Mouse (Mus musculus): ENCODE measurements at regions not wholly inside any gene's neighbourhood (a gene's known extent, or its start where the extent isn't known, plus 50 kb on each side); places are given as distances from the start of the nearest gene placed in this dataset.

- no peaks in the 10 kb centered on the region for H3K27me3 ChIP-seq
- WGBS (ENCODE audit: insufficient replicate concordance), result 42% methylated on average over 10 of the region's 10 CpGs
- H3K4me1 ChIP-seq (replicated peaks), result no peaks in the 10 kb centered on the region
- no peak overlapping the region for H3K4me2 ChIP-seq
- H3K9me3 ChIP-seq (replicated peaks), result no peaks in the 10 kb centered on the region
- H3K4me3 ChIP-seq (replicated peaks), result no peak overlapping the region
- no peak overlapping the region for H3K9ac ChIP-seq
- H3K36me3 ChIP-seq (replicated peaks), result no peaks in the 10 kb centered on the region
- H3K27ac ChIP-seq (replicated peaks), result no peak overlapping the region
- no peak for ATAC-seq (ENCODE audit: insufficient read depth)
These were observed 439.9 kb downstream of the Nyap2 start for GRCm38 (mm10) chr1:81516575-81517210.

GRCm38 (mm10) chr1:81520420-81521273 lies 443.9 kb downstream of the Nyap2 start:
- 69% methylated on average over 9 of the region's 9 CpGs for WGBS (ENCODE audit: insufficient replicate concordance)
- H3K9ac ChIP-seq, result no peak overlapping the region
- H3K4me2 ChIP-seq, result no peak overlapping the region
- H3K4me3 ChIP-seq (replicated peaks), result no peak overlapping the region
- H3K27me3 ChIP-seq, result no peaks in the 10 kb centered on the region
- no peak for ATAC-seq (ENCODE audit: insufficient read depth)
- no peaks in the 10 kb centered on the region for H3K9me3 ChIP-seq (replicated peaks)
- H3K4me1 ChIP-seq (replicated peaks), result no peaks in the 10 kb centered on the region
- H3K27ac ChIP-seq (replicated peaks), result no peak overlapping the region
- H3K36me3 ChIP-seq (replicated peaks), result no peaks in the 10 kb centered on the region

- Histone ChIP-seq H3K4me2 (no peak overlapping the region), H3K27ac (replicated peaks) (no peak overlapping the region), H3K27me3 (no peaks in the 10 kb centered on the region), H3K36me3 (replicated peaks) (no peaks in the 10 kb centered on the region), H3K4me3 (replicated peaks) (no peak overlapping the region), H3K4me1 (replicated peaks) (no peaks in the 10 kb centered on the region), H3K9me3 (replicated peaks) (no peaks in the 10 kb centered on the region), H3K9ac (no peak overlapping the region)
- no peak for ATAC-seq (ENCODE audit: insufficient read depth)
- 69% methylated on average over 3 of the region's 3 CpGs for WGBS (ENCODE audit: insufficient replicate concordance)
These were observed 446.2 kb downstream of the Nyap2 start for GRCm38 (mm10) chr1:81522929-81523328.

DNA sequence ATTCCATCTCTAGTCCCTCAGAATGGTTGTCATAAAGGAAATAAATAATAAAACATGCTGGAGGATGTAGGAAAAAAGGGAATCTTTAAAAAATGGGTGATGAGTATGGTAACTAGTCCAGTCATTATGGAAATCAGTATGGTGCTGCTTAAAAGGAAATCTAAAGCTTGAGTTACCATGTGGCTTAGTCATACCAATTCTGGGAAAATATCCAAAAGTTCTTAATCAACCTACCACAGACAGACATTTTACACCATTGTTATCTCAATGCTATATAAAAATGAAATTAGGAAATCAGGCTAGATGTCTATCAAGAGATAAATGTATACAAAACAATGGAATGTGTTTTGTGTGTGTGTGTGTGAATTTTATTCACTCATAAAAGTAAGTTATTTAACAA lies 449.1 kb downstream of the Nyap2 start:
- H3K4me2 ChIP-seq, result no peak overlapping the region
- H3K9ac ChIP-seq, result no peak overlapping the region
- no peaks in the 10 kb centered on the region for H3K36me3 ChIP-seq (replicated peaks)
- no peak overlapping the region for H3K27ac ChIP-seq (replicated peaks)
- no peak for ATAC-seq (ENCODE audit: insufficient read depth)
- H3K4me3 ChIP-seq (replicated peaks), result no peak overlapping the region
- H3K4me1 ChIP-seq (replicated peaks), result no peaks in the 10 kb centered on the region
- H3K27me3 ChIP-seq, result no peaks in the 10 kb centered on the region
- H3K9me3 ChIP-seq (replicated peaks), result no peaks in the 10 kb centered on the region

- no peak for ATAC-seq (ENCODE audit: insufficient read depth)
- Histone ChIP-seq H3K4me3 (replicated peaks) (no peak overlapping the region), H3K27me3 (no peaks in the 10 kb centered on the region), H3K36me3 (replicated peaks) (no peaks in the 10 kb centered on the region), H3K27ac (replicated peaks) (no peak overlapping the region), H3K4me2 (no peak overlapping the region), H3K9me3 (replicated peaks) (no peaks in the 10 kb centered on the region), H3K4me1 (replicated peaks) (no peaks in the 10 kb centered on the region), H3K9ac (no peak overlapping the region)
- 63% methylated on average over 5 of the region's 5 CpGs for WGBS (ENCODE audit: insufficient replicate concordance)
These were observed 461.1 kb downstream of the Nyap2 start for GRCm38 (mm10) chr1:81537836-81538235.

DNA sequence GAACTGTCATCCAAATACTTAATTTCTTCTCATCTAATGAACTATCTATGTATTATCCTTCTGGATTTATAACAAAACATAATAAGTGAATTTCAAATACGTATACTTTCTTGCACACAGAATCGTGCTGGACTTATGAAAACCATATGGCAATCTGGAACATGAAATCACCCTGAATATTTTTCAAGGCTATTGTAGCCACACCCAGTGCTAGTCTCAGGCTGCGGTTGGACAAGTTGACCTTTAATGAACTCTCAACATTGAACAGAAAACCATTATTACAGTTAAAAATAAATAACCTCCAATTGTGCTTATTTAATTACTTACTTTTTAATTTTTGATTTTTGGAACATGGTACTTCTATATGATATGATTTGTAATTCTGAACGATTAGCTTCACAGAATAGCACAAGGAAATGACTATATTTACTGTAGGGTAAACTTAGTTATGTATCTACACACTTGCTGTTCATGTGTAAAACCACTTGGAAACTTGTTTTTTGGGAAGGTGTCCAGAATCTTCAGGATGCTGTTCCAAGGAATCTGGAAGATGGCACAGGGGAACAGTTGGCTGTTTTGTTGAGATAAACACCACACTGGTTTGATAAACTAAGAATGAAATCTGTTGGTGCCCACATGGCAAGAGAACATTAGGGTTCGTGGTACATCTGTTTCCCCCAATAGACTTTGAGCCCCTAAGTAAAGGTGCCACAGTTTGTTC lies 463.0 kb downstream of the Nyap2 start:
- ATAC-seq (ENCODE audit: insufficient read depth), result no peak
- H3K27ac ChIP-seq (replicated peaks), result no peak overlapping the region
- no peaks in the 10 kb centered on the region for H3K27me3 ChIP-seq
- H3K4me3 ChIP-seq (replicated peaks), result no peak overlapping the region
- H3K9ac ChIP-seq, result no peak overlapping the region
- no peaks in the 10 kb centered on the region for H3K9me3 ChIP-seq (replicated peaks)
- H3K4me2 ChIP-seq, result no peak overlapping the region
- no peaks in the 10 kb centered on the region for H3K36me3 ChIP-seq (replicated peaks)
- H3K4me1 ChIP-seq (replicated peaks), result no peaks in the 10 kb centered on the region
- 59% methylated on average over 5 of the region's 5 CpGs for WGBS (ENCODE audit: insufficient replicate concordance)

- Histone ChIP-seq H3K4me1 (replicated peaks) (no peaks in the 10 kb centered on the region), H3K9me3 (replicated peaks) (no peaks in the 10 kb centered on the region), H3K4me3 (replicated peaks) (no peak overlapping the region), H3K27ac (replicated peaks) (no peak overlapping the region), H3K36me3 (replicated peaks) (no peaks in the 10 kb centered on the region), H3K9ac (no peak overlapping the region), H3K4me2 (no peak overlapping the region), H3K27me3 (no peaks in the 10 kb centered on the region)
- no peak for ATAC-seq (ENCODE audit: insufficient read depth)
- WGBS (ENCODE audit: insufficient replicate concordance), result 51% methylated on average over 2 of the region's 2 CpGs
These were observed 472.2 kb downstream of the Nyap2 start for GRCm38 (mm10) chr1:81548906-81549305.

- H3K36me3 ChIP-seq (replicated peaks), result no peaks in the 10 kb centered on the region
- H3K4me3 ChIP-seq (replicated peaks), result no peak overlapping the region
- 68% methylated on average over 5 of the region's 5 CpGs for WGBS (ENCODE audit: insufficient replicate concordance)
- H3K9ac ChIP-seq, result no peak overlapping the region
- no peaks in the 10 kb centered on the region for H3K9me3 ChIP-seq (replicated peaks)
- H3K4me2 ChIP-seq, result no peak overlapping the region
- H3K4me1 ChIP-seq (replicated peaks), result no peaks in the 10 kb centered on the region
- no peaks in the 10 kb centered on the region for H3K27me3 ChIP-seq
- H3K27ac ChIP-seq (replicated peaks), result no peak overlapping the region
- no peak for ATAC-seq (ENCODE audit: insufficient read depth)
These were observed 473.0 kb downstream of the Nyap2 start for GRCm38 (mm10) chr1:81549706-81550105.

DNA sequence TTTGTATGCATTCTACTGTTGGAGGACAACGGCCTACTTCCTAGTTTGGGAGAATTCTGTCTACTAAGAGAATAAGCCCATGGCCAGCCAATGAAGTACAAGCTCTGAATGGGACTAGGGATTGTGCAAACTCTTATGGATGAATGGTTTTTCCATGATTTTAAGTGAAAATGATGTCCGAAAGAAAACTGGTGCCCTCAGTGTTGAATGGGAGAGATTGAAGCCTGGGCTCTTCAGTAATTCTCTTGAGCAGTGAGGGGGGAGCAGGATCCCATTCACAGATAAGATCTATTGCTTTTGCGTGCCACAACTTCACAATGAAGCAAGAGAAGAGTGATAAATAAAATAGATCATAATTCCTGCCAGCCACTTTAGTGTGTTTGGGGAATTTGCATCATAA lies 476.0 kb downstream of the Nyap2 start:
- ATAC-seq (ENCODE audit: insufficient read depth), result no peak
- Histone ChIP-seq H3K27ac (replicated peaks) (no peak overlapping the region), H3K4me3 (replicated peaks) (no peak overlapping the region), H3K9ac (no peak overlapping the region), H3K4me2 (no peak overlapping the region), H3K36me3 (replicated peaks) (no peaks in the 10 kb centered on the region), H3K9me3 (replicated peaks) (no peaks in the 10 kb centered on the region), H3K4me1 (replicated peaks) (no peaks in the 10 kb centered on the region), H3K27me3 (no peaks in the 10 kb centered on the region)
- 55% methylated on average over 3 of the region's 3 CpGs for WGBS (ENCODE audit: insufficient replicate concordance)

DNA sequence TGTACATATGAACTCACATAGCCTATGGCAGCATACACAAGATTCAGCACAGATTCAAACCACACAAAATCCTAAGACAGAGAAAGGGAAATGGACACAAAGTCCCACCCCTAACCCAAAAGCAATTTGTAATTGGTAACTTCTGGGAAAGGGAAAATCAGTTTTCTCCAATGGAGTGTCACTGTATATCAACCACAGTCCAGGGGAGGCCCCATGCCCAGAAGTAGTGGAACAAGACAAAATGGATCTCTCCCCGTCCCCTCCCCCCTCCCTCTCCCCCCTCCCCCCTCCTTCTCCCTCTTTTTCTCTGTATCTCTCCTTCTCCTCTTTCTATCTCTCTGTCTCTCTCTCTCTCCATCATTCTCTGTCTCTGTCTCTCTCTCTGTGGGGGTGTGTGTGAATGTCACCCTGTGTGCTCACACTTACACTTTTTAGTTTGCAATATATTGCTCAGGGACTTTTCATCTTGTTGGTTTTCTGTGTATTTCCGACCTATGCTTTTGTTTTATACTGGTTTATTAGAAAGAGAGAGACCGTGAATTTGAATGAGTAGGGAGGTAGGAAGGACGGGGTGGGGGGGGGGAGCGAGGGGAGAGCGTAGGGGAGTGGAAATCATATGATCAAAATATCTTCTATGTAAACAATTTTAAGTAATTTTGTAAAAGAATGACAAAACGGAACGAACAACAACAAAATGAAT lies 500.4 kb downstream of the Nyap2 start:
- Histone ChIP-seq H3K9ac (no peak overlapping the region), H3K9me3 (replicated peaks) (no peaks in the 10 kb centered on the region), H3K36me3 (replicated peaks) (no peaks in the 10 kb centered on the region), H3K27me3 (no peaks in the 10 kb centered on the region), H3K4me3 (replicated peaks) (no peak overlapping the region), H3K4me1 (replicated peaks) (no peaks in the 10 kb centered on the region), H3K4me2 (no peak overlapping the region), H3K27ac (replicated peaks) (no peak overlapping the region)
- ATAC-seq (ENCODE audit: insufficient read depth), result no peak
- 53% methylated on average over 8 of the region's 8 CpGs for WGBS (ENCODE audit: insufficient replicate concordance)

- ATAC-seq (ENCODE audit: insufficient read depth), result no peak
- Histone ChIP-seq H3K9me3 (replicated peaks) (no peaks in the 10 kb centered on the region), H3K36me3 (replicated peaks) (no peaks in the 10 kb centered on the region), H3K4me2 (no peak overlapping the region), H3K4me3 (replicated peaks) (no peak overlapping the region), H3K9ac (no peak overlapping the region), H3K4me1 (replicated peaks) (no peaks in the 10 kb centered on the region), H3K27me3 (no peaks in the 10 kb centered on the region), H3K27ac (replicated peaks) (no peak overlapping the region)
- WGBS (ENCODE audit: insufficient replicate concordance), result 53% methylated on average over 9 of the region's 9 CpGs
These were observed 501.0 kb downstream of the Nyap2 start for GRCm38 (mm10) chr1:81577665-81578201.
